Mouse (Mus musculus) urinary bladder, postnatal 14 days (tissue): ENCODE data around the gene Fam76b.

ENCODE experiments used
- DNase-seq: peaks from one replicate; pipeline ENCODE4 v3.0.0; 2021; ENCODE audit warnings: low spot score

The Fam76b gene

GRCm38 (mm10) chr9:13871631-13872030 is 44.1 kb downstream of the Fam76b start:
- no peak for DNase-seq

GRCm38 (mm10) chr9:13874359-13874758 is 46.8 kb downstream of the Fam76b start:
- DNase-seq = no peak

GRCm38 (mm10) chr9:13875340-13875739 is 47.8 kb downstream of the Fam76b start:
- DNase-seq = no peak

- DNase-seq = no peak
Measured at GRCm38 (mm10) chr9:13880761-13881160, 53.2 kb downstream of the Fam76b start.

- DNase-seq = no peak
Measured at GRCm38 (mm10) chr9:13882478-13882877, 55.0 kb downstream of the Fam76b start.

- no peak for DNase-seq
Measured at GRCm38 (mm10) chr9:13888981-13889380, 61.5 kb downstream of the Fam76b start.

GRCm38 (mm10) chr9:13889657-13890056 is 62.1 kb downstream of the Fam76b start:
- peak; percentile 86 for DNase-seq

- DNase-seq = no peak
Measured at GRCm38 (mm10) chr9:13890171-13890570, 62.7 kb downstream of the Fam76b start.

- no peak for DNase-seq
Measured at GRCm38 (mm10) chr9:13891888-13892287, 64.4 kb downstream of the Fam76b start.

- no peak for DNase-seq
Measured at GRCm38 (mm10) chr9:13893044-13893443, 65.5 kb downstream of the Fam76b start.

- no peak for DNase-seq
Measured at GRCm38 (mm10) chr9:13894491-13894890, 67.0 kb downstream of the Fam76b start.

GRCm38 (mm10) chr9:13894936-13895335 is 67.4 kb downstream of the Fam76b start:
- no peak for DNase-seq

GRCm38 (mm10) chr9:13896055-13896454 is 68.5 kb downstream of the Fam76b start:
- DNase-seq = no peak

- no peak for DNase-seq
Measured at GRCm38 (mm10) chr9:13898510-13899305, 71.2 kb downstream of the Fam76b start.

- DNase-seq = no peak
Measured at GRCm38 (mm10) chr9:13902030-13902429, 74.5 kb downstream of the Fam76b start.

GRCm38 (mm10) chr9:13904091-13904779 is 76.7 kb downstream of the Fam76b start:
- DNase-seq = no peak
